Mouse (Mus musculus) heart, adult 8-10 months (tissue): Measurements from ENCODE around the gene Acly. TPM values are rescaled to one million over a fixed set of nuclear protein-coding genes. Genes with fewer than 3 reads are reported as not detected.
A peak's percentile ranks its signal among the peaks of the same experiment; 100 is the strongest.

ENCODE experiments used
- DNase-seq: peaks from one replicate; pipeline ENCODE4 v3.0.0; 2022; ENCODE audit warnings: low spot score
- microRNA-seq: library from miRNA; unstranded; fragments of <30 nt; microRNA quantifications from one replicate; pipeline ENCODE4 v1.2.0, GENCODE M21; 2022
- total RNA-seq, 4 experiments: library from RNA; stranded (reverse); gene quantifications; 2 replicates each; pipeline ENCODE4 v1.2.4; 2022

Acly gene
- total RNA-seq, 4 experiments from 2014 or later: 20.0 to 39.1 (median 27.5) TPM

DNA sequence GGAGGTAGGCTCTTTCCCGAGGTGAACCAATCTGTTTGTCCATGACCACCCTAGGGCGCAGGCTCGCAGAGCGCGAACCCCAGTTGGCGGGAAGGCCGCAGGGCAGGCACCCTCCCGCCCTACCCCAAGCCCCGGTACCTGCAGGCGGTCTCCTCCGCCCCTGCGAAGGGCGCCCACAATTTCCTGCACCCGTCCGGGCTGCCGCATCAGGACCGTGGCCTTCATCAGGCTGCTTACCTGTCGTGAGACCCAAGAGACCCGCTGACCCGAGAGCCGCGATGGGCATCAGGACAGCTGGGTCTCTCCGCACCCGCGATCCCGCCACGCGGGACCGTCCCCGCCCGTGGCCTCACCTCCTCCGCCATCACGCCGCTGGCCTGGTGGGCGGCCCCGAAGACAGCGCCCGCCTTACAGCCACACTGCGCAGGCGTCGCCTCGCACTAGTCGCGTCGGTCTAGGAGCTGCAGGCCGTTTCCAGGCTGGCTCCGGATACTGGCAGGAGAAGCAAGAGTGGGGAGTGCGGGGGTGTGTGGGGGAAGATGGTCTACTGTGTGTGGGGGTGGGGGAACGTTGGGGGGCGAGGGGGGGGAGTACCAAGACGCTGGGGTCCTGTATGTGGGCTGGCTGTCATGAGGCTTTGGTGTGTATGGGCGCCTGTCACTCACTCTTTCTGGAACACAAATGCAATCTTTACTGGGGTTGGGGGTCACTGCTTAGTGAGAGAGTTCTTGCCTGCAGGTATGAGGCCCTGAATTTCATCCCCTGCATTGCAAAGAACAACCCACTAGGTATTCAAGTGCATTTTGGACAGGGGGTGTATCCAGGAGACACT lies 86.9 kb downstream of the Acly start:
- DNase-seq: peak; percentile 82

DNA sequence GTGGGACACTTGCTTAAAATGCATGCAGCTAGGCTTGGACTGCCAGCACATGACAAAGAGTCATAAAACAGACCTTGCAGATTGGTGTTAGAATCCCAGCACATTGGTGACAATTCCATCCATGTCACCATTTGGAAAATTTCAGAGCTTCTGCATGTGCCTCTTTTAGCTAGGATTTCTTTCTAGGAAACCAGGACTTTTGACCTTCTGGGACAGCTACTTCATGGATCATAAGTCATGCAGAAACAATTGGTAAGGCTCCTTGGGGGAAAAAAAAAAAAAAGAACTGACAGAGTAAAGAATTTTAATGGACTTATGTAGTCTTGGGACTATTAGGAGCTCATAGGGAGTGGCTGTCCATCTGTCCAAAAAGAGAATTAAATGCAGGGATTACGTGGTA lies 89.9 kb downstream of the Acly start:
- no peak for DNase-seq

DNA sequence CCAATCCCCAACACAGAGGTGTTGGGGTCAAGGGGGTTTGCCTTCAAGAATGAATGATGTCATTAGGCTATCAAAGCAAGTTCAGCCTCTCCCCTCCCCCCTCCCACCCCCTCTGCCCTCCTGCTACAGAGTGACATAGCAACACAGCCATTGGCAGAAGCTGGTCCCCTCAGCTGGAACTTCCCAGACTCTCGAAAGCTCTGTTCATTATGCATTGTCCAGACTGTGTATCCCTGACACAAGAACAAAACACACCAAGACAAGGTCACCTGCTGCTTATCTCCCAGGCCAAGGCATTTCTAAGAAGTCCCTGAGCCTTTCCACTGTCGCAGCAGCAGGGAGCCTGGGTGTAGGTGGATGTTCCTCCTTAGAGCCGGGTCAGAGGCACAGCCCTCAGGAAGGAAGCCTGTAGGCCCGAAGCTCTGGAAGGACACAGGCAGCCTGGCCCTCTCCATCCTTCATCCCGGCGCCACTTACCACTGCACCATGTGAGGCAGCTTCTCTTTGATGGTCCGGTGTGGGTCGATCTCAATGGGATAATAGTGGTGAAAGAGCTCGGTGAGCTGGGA lies 92.0 kb downstream of the Acly start:
- DNase-seq: no peak

DNA sequence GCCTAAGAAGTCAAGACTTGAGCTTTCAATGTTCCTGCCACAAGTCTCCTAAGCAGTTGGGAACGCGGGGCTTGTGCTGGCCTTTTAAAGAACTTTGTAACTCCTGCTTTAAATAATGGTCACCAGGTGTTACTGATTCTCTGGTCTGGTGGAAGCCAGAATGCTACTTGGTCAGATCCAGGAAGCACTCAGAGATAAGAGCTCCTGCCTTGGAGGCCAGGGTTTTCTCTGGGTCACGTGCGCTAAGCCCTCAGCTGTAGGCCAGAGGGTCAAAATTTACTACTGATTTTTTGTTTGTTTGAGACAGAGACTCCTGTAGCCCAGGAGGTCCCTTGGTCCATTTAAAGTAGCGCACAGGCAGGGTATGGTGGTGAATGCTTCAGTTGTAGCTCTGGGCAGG lies 95.8 kb downstream of the Acly start:
- DNase-seq: no peak

DNA sequence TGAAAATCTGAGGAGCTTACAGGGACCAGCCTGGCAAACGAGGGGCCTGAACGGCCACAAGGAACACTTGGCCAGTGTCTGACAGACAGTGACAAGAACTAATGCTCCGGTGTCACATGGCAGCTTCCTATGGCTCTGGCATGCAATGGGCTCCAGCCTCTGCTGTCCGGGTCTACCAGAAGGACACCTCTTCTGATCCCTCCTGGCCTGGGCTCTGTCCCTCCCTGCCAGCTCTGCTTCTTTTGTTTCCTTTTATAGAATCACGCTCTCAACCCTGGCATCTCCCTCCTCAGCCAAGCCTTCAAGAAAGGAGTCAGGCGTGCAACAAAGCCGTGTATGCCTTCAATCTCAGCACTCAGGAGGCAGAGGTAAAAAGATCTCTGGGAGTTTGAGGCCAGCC lies 97.7 kb downstream of the Acly start:
- DNase-seq: peak; percentile 49

DNA sequence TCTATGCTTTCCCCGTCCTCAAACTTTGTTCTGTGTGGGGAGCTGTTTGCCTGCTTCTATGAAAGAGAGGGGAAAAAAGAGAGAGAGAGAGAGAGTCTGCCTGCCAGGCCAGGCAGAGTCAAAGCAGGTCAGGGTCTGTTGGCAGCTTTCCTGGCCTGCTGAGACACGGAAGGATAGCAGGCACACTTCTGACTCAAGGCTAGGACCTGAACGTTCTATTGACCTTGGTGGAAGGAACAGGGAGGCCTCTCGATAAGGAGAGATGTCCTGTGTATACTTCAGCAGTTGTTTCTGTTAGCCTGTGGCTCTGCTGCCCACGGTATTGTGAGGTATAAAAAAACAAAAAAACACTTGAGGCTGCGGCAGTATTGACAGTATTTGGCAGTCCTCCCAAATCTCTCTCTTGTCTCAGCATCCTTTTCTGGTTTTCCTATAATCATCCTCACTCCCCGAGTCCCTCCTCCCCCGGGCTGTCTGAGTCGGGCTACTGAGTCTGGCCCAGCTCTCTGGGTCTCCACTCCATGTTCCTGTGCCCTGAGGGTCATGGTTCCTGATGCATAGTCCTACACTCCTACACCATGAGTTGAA lies 99.1 kb downstream of the Acly start:
- no peak for DNase-seq

DNA sequence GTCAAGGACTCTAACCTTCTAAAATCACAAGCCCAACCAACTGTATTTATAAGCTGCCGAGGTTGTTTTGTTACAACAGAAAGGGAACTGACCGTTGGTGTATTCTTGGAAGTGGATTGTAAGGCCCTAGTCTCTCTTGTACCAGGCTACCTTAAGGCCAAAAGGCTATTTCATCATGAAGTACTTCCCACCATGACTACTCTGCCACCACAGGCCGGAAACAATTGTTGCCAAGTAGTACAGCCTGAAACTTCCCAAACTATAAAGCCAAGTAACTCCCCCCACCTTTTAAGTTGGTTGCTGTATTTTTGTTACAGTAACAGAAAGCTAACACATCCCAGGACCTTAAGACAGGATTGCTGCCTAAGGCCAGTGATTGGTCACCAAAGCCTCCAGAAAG lies 101.0 kb downstream of the Acly start:
- no peak for DNase-seq

Small RNA genes within 50 kb of the gene (microRNA-seq; reads per million reads assigned to microRNA genes)
- not detected for gene Gm27374
- not detected for gene Mir7116

Other genes with a start within 250 kb of the Acly start
- gene Eif1, start 208.1 kb downstream of the Acly start, total RNA-seq: 1,000 to 10,000 TPM; 1,527 to 1,967 (median 1,680) TPM
- gene Gast, start 193.6 kb downstream of the Acly start, total RNA-seq: not detected
- 1 to 10 TPM; 1.0 to 2.5 (median 2.0) TPM for gene Hap1, start 171.9 kb downstream of the Acly start, total RNA-seq
- 100 to 1,000 TPM; 224 to 279 (median 261) TPM for gene Jup, start 130.2 kb downstream of the Acly start, total RNA-seq
- gene P3h4, start 113.2 kb downstream of the Acly start, total RNA-seq: 10 to 100 TPM; 13.7 to 19.4 (median 16.4) TPM
- gene Fkbp10, start 112.3 kb downstream of the Acly start, total RNA-seq: 10 to 100 TPM in 1 of 4 experiments, 1 to 10 TPM in 3; 9.0 to 11.1 (median 9.0) TPM
- 10 to 100 TPM; 18.8 to 28.0 (median 25.2) TPM for gene Nt5c3b, start 86.2 kb downstream of the Acly start, total RNA-seq
- gene Klhl10, start 86.1 kb downstream of the Acly start, total RNA-seq: under 1 TPM; 0.59 to 0.90 (median 0.77) TPM
- gene Klhl11, start 55.3 kb downstream of the Acly start, total RNA-seq: 1 to 10 TPM; 5.7 to 6.7 (median 6.4) TPM
- under 1 TPM; 0.08 to 0.53 (median 0.21) TPM for gene Ttc25, start 17.6 kb upstream of the Acly start, total RNA-seq
- 1 to 10 TPM; 5.0 to 5.7 (median 5.4) TPM for gene Cnp, start 46.9 kb upstream of the Acly start, total RNA-seq
- 10 to 100 TPM; 49.3 to 59.3 (median 55.2) TPM for gene Nkiras2, start 91.2 kb upstream of the Acly start, total RNA-seq
- 100 to 1,000 TPM in 3 of 4 experiments, 10 to 100 TPM in 1; 89.7 to 121 (median 109) TPM for gene Dnajc7, start 92.2 kb upstream of the Acly start, total RNA-seq
- under 1 TPM; 0.09 to 0.53 (median 0.28) TPM for gene Zfp385c, start 164.5 kb upstream of the Acly start, total RNA-seq
- 1 to 10 TPM in 1 of 4 experiments, under 1 TPM in 3; 0.38 to 1.1 (median 0.78) TPM for gene Dhx58, start 176.3 kb upstream of the Acly start, total RNA-seq
- gene Kat2a, start 184.5 kb upstream of the Acly start, total RNA-seq: 10 to 100 TPM; 12.3 to 14.0 (median 13.1) TPM
- under 1 TPM in 1 of 4 experiments, not detected in 3; 0.37 TPM for gene Hspb9, start 185.8 kb upstream of the Acly start, total RNA-seq
- gene Rab5c, start 210.2 kb upstream of the Acly start, total RNA-seq: 10 to 100 TPM; 47.1 to 62.6 (median 51.0) TPM
- not detected for gene Kcnh4, start 231.9 kb upstream of the Acly start, total RNA-seq
- gene Hcrt, start 234.9 kb upstream of the Acly start, total RNA-seq: not detected
- 10 to 100 TPM in 2 of 4 experiments, 1 to 10 TPM in 2; 9.1 to 14.1 (median 10.0) TPM for gene Ghdc, start 243.0 kb upstream of the Acly start, total RNA-seq